Mouse (Mus musculus) MEL (cell line): ENCODE results near the gene Lancl3. TPM values are rescaled to one million over a fixed set of nuclear protein-coding genes. Genes with fewer than 3 reads are reported as not detected.

Experiments used
- DNase-seq: peaks from one replicate; pipeline ENCODE4 v3.0.0; 2011; ENCODE audit warnings: low read depth, low spot score
- H3K27ac ChIP-seq: 2 replicates; pipeline ENCODE4 v1.5.1; 2012; ENCODE audit warnings: low read depth, mild to moderate bottlenecking, control low read depth, low read length, moderate library complexity; ENCODE audit not compliant: control insufficient read depth
- H3K27me3 ChIP-seq, 2 experiments: fragments of 150-350 bp in 1 of 2; sonication (generic) in 1 of 2; 2 replicates each; pipeline ENCODE4 v1.6.1; 2012; ENCODE audit warnings: low read length in 2 of 2, mild to moderate bottlenecking in 2 of 2, improper control_type of control experiment in 1 of 2, moderate library complexity in 1 of 2; ENCODE audit not compliant: insufficient read depth in 2 of 2, control insufficient read depth in 1 of 2
- H3K36me3 ChIP-seq, 2 experiments: 2 replicates each; pipeline ENCODE4 v1.6.1; 2012 to 2014; ENCODE audit warnings: low read length in 2 of 2, improper control_type of control experiment in 1 of 2, inconsistent platforms in 1 of 2, mild to moderate bottlenecking in 1 of 2; ENCODE audit not compliant: insufficient read depth in 2 of 2, control insufficient read depth in 1 of 2
- H3K4me1 ChIP-seq, 2 experiments: fragments of 150-350 bp in 1 of 2; sonication (generic) in 1 of 2; 2 replicates each; pipeline ENCODE4 v1.6.1; 2012; ENCODE audit warnings: low read length in 2 of 2, improper control_type of control experiment in 1 of 2, mild to moderate bottlenecking in 1 of 2; ENCODE audit not compliant: insufficient read depth in 2 of 2, control insufficient read depth in 1 of 2
- H3K4me3 ChIP-seq, 2 experiments: fragments of 150-350 bp in 1 of 2; sonication (generic) in 1 of 2; 2 replicates each; pipeline ENCODE4 v1.5.1; 2012; ENCODE audit warnings: low read depth in 2 of 2, low read length in 2 of 2, mild to moderate bottlenecking in 2 of 2, moderate library complexity in 2 of 2, control low read depth in 1 of 2, improper control_type of control experiment in 1 of 2; ENCODE audit not compliant: control insufficient read depth in 1 of 2, insufficient read depth in 1 of 2
- H3K79me2 ChIP-seq: 2 replicates; pipeline ENCODE4 v1.6.1; 2012; ENCODE audit warnings: mild to moderate bottlenecking, low read length, moderate library complexity; ENCODE audit not compliant: control insufficient read depth, poor library complexity, insufficient read depth
- H3K9ac ChIP-seq: 2 replicates; pipeline ENCODE4 v1.6.1; 2012; ENCODE audit warnings: low read depth, mild to moderate bottlenecking, control low read depth, low read length, moderate library complexity; ENCODE audit not compliant: control insufficient read depth, poor library complexity, severe bottlenecking
- H3K9me3 ChIP-seq: fragments of 150-350 bp; sonication (generic); replicated peaks from 2 replicates; pipeline ENCODE4 v1.6.1; 2012; ENCODE audit warnings: mild to moderate bottlenecking, low read length, improper control_type of control experiment, moderate library complexity; ENCODE audit not compliant: insufficient read depth
- BHLHE40 ChIP-seq: IDR thresholded peaks from 2 replicates; pipeline ENCODE4 v1.6.1; 2012; ENCODE audit warnings: low read depth, mild to moderate bottlenecking, inconsistent platforms, low read length, improper control_type of control experiment, borderline replicate concordance
- CHD2 ChIP-seq: IDR thresholded peaks from 2 replicates; pipeline ENCODE4 v1.6.1; 2011; ENCODE audit warnings: low read length, improper control_type of control experiment
- GATA1 ChIP-seq: IDR thresholded peaks from 2 replicates; pipeline ENCODE4 v1.6.1; 2011; ENCODE audit warnings: low read depth, low read length, improper control_type of control experiment
- HCFC1 ChIP-seq: IDR thresholded peaks from 2 replicates; pipeline ENCODE4 v1.6.1; 2012; ENCODE audit warnings: low read depth, mild to moderate bottlenecking, inconsistent platforms, low read length, improper control_type of control experiment, moderate library complexity
- KAT2A ChIP-seq: conservative IDR thresholded peaks from 2 replicates; pipeline ENCODE4 v1.6.1; 2012; ENCODE audit warnings: low read depth, low read length, improper control_type of control experiment, inconsistent platforms
- MAFK ChIP-seq: IDR thresholded peaks from 2 replicates; pipeline ENCODE4 v1.6.1; 2011; ENCODE audit warnings: low read depth, mild to moderate bottlenecking, low read length, improper control_type of control experiment, borderline replicate concordance
- MAX ChIP-seq: IDR thresholded peaks from 2 replicates; pipeline ENCODE4 v1.6.1; 2011; ENCODE audit warnings: low read length, improper control_type of control experiment
- MAZ ChIP-seq: IDR thresholded peaks from 2 replicates; pipeline ENCODE4 v1.6.1; 2012; ENCODE audit warnings: low read depth, mild to moderate bottlenecking, inconsistent platforms, low read length, improper control_type of control experiment
- MEF2A ChIP-seq: IDR thresholded peaks from 2 replicates; pipeline ENCODE4 v1.6.1; 2014; ENCODE audit warnings: low read depth, mild to moderate bottlenecking, inconsistent platforms, low read length, improper control_type of control experiment; ENCODE audit not compliant: poor library complexity, insufficient replicate concordance, severe bottlenecking; ENCODE audit errors: extremely low read depth
- MXI1 ChIP-seq: IDR thresholded peaks from 2 replicates; pipeline ENCODE4 v1.6.1; 2011; ENCODE audit warnings: mild to moderate bottlenecking, low read depth, low read length, improper control_type of control experiment
- MYC ChIP-seq: IDR thresholded peaks from 2 replicates; pipeline ENCODE4 v1.6.1; 2011; ENCODE audit warnings: low read depth, mild to moderate bottlenecking, low read length, improper control_type of control experiment, moderate library complexity
- NELFE ChIP-seq: IDR thresholded peaks from 2 replicates; pipeline ENCODE4 v1.6.1; 2011; ENCODE audit warnings: low read depth, low read length, improper control_type of control experiment
- POLR2AphosphoS2 ChIP-seq: IDR thresholded peaks from 2 replicates; pipeline ENCODE4 v1.6.1; 2011; ENCODE audit warnings: low read length, improper control_type of control experiment
- RCOR1 ChIP-seq: IDR thresholded peaks from 2 replicates; pipeline ENCODE4 v1.6.1; 2012; ENCODE audit warnings: low read depth, mild to moderate bottlenecking, inconsistent platforms, low read length, improper control_type of control experiment
- SMC3 ChIP-seq: IDR thresholded peaks from 2 replicates; pipeline ENCODE4 v1.6.1; 2011; ENCODE audit warnings: low read depth, low read length, improper control_type of control experiment
- TAL1 ChIP-seq: IDR thresholded peaks from 2 replicates; pipeline ENCODE4 v1.6.1; 2012; ENCODE audit warnings: mild to moderate bottlenecking, inconsistent platforms, low read length, moderate library complexity, mixed read lengths
- TBP ChIP-seq: IDR thresholded peaks from 2 replicates; pipeline ENCODE4 v1.8.0; 2011; ENCODE audit warnings: low read depth, low read length, improper control_type of control experiment
- USF1 ChIP-seq: IDR thresholded peaks from 2 replicates; pipeline ENCODE4 v1.6.1; 2014; ENCODE audit warnings: low read depth, mild to moderate bottlenecking, inconsistent platforms, low read length, improper control_type of control experiment, moderate library complexity
- ZC3H11A ChIP-seq: IDR thresholded peaks from 2 replicates; pipeline ENCODE4 v1.6.1; 2012; ENCODE audit warnings: low read depth, mild to moderate bottlenecking, inconsistent platforms, low read length, improper control_type of control experiment
- polyA plus RNA-seq, 2 experiments: library from polyadenylated mRNA; stranded (reverse) in 1 of 2; unstranded in 1 of 2; fragments of >175 nt in 1 of 2; fragments of >200 nt in 1 of 2; gene quantifications; 2 replicates each; pipeline versions ENCODE4 v1.2.1 to v1.2.4; 2012; ENCODE audit warnings: low replicate concordance in 2 of 2, low read depth in 1 of 2; ENCODE audit not compliant: insufficient read length in 2 of 2, insufficient read depth in 1 of 2, missing spikeins in 1 of 2
- total RNA-seq: library from RNA; depleted of rRNA; stranded (reverse); fragments of 300-350 nt; gene quantifications from 2 replicates; pipeline ENCODE4 v1.2.3, GENCODE M21; 2012

Gene Lancl3
- total and polyA plus RNA-seq, 3 experiments: 0.03 TPM; not detected in 2

DNA sequence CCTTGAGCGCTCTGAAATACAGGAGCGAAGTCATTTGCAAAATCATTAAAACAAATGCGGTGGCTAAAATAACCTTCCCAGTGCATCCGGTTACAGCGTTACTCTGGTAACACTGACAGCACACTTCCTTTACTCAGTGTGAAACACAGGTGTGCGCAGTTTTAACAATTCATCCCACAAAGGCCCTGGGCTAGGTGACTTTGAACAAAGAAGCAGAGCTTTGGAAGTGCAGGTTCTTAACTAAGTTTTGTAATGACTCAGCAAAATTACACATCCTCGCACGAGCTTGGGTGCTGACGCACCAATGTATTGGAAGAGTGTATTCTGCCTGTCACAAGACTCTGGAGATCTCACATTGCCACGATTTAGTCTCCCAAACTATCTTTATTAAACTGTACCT lies 54.3 kb downstream of the Lancl3 start:
- H3K9ac ChIP-seq: no peak overlapping the region
- H3K4me1 ChIP-seq: peaks cover 12 to 24% of the 10 kb centered on the region in 2 experiments
- no peak overlapping the region for H3K4me3 ChIP-seq
- no peaks in the 10 kb centered on the region for H3K79me2 ChIP-seq
- H3K27me3 ChIP-seq: no peaks in the 10 kb centered on the region
- TF ChIP-seq ZC3H11A (no peak), MAFK (peak; percentile 70; the same call in 1 of the 2 replicates), BHLHE40 (no peak)
- H3K27ac ChIP-seq: no peak overlapping the region
- peaks cover 0 to 32% of the 10 kb centered on the region in 2 experiments; a peak in 2 of 4 replicates for H3K36me3 ChIP-seq
- H3K9me3 ChIP-seq: no peaks in the 10 kb centered on the region
- DNase-seq: no peak

DNA sequence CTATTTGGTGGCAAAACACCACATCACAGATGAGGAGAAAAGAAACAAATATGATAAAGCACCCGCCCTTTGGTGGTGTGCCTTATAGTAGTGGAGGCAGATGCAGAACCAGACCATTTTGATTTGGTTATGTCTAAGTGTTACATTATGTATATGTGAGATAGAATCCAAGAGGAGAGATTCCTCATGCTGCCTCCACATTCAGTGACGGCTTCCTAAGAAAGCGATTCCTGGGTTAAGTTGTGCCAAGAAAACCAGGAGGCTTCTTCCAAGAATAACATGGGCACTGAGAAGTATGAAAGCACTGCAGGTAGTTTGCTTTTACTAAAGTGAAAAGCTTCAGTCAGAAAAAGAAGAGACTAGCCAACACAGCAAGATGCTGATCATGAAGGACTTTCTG lies 55.2 kb downstream of the Lancl3 start:
- no peak overlapping the region for H3K9ac ChIP-seq
- no peaks in the 10 kb centered on the region for H3K9me3 ChIP-seq
- TF ChIP-seq MYC (no peak), HCFC1 (no peak), TBP (no peak), CHD2 (no peak), TAL1 (no peak), MXI1 (no peak), NELFE (no peak), MAX (no peak), USF1 (no peak), ZC3H11A (no peak), SMC3 (no peak), MEF2A (no peak), MAZ (no peak), GATA1 (no peak), POLR2AphosphoS2 (no peak), RCOR1 (no peak), KAT2A (no peak), MAFK (no peak)
- no peaks in the 10 kb centered on the region for H3K27me3 ChIP-seq
- peaks cover 12 to 21% of the 10 kb centered on the region in 2 experiments for H3K4me1 ChIP-seq
- no peak overlapping the region for H3K27ac ChIP-seq
- DNase-seq: no peak
- no peaks in the 10 kb centered on the region for H3K79me2 ChIP-seq
- peaks cover 0 to 32% of the 10 kb centered on the region in 2 experiments; a peak in 2 of 4 replicates for H3K36me3 ChIP-seq
- H3K4me3 ChIP-seq: no peak overlapping the region
